Mouse (Mus musculus) retina, adult 2 months (tissue): ENCODE measurements around the gene Srgn.
"Not testable (repeated sequence)": the region's sequence is repeated elsewhere in the genome, so short reads cannot be mapped to it uniquely, and the experiment has no call there.

Experiments used
- DNase-seq: peaks from one replicate; pipeline ENCODE4 v3.0.0-alpha.2; 2012; ENCODE audit warnings: low read depth, low spot score

Gene Srgn

DNA sequence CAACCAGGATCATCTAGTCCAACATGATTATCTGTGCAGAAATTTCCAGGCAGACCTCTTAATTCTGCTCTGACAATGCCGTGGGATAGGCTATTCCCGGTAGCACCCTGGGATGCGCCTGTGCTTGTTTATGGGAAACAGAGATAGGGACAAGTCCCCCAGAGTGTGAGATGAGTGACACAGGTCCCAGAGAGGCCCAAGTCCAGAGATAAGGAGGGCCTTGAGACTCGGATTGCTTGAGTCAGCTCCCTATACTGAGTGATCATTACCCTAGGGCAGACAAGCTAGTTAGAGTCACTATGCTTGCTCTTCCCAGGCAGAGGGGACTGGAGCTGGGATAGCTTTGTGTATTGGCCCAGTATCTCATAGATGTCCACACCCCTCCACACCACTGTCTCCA, 5.5 kb downstream of the Srgn start:
- DNase-seq = no peak

GRCm38 (mm10) chr10:62520911-62521310, 6.3 kb downstream of the Srgn start:
- DNase-seq = no peak

- no peak for DNase-seq
Observed at GRCm38 (mm10) chr10:62517511-62517910, 9.7 kb downstream of the Srgn start.

DNA sequence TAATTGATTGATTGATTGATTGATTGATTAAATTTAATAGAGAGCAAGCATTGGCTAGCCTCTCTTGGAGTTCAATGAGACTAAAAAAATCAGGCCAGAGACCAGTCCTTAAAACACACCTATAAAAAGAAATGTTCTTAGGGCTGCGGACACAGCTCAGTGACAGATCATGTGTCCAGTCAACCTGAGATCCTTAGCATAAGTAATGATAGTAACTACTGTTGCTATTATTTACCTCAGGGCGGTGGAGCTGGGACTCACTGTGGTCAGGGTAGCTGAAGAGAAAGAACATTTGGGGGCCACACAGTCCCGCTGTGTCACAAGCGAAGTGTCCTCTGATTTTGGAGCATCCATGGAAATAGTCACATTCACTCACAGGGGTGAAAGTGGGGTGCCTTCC, 14.4 kb downstream of the Srgn start:
- no peak for DNase-seq

DNA sequence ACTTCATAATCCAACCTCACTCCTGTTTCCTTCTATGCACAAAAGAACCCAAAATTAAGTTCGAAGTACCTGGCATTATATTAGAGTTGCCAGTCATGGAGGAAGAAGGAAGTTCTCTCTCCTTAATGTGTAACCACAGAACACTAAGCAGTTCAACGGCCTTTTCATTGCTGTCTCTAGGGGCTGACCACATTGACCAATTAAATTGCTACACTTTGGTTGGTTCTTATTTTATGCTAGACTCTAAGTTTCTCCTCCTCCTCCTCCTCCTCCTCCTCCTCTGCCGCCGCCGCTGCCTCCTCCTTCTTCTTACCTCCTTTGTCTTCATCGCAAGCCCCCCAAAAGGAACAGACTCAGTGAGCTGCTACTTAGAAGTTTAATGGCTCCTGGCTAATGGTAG, 15.7 kb downstream of the Srgn start:
- no peak for DNase-seq

DNA sequence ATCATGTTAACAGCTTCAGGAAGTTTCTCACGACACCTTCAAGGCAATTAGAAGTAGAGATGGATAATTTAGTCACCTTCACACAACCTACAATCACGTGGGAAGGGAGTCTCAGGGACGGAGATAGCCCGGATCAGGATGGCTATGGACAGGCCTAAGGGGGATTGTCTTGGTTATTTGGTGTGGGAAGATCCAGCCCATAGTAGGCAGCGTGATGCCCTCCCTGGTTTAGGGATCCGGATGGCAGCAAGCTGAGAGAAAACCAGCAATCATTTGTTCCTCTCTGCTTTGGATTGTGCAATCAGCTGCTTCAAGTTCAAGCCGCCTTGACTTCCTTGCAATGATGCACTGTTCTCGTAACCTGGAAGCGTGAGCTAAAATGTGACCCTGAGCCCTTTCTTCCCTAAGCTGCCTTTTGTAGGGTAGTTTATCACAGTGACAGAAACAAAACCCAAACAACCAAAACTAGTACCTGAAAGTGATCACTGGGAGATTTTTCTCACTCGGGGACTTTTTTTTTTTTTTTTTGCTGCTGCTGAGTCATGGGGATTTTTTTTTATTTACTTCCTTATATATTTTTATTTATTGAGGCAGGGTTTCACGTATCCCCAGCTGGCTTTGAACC, 18.1 kb downstream of the Srgn start:
- DNase-seq = no peak

DNA sequence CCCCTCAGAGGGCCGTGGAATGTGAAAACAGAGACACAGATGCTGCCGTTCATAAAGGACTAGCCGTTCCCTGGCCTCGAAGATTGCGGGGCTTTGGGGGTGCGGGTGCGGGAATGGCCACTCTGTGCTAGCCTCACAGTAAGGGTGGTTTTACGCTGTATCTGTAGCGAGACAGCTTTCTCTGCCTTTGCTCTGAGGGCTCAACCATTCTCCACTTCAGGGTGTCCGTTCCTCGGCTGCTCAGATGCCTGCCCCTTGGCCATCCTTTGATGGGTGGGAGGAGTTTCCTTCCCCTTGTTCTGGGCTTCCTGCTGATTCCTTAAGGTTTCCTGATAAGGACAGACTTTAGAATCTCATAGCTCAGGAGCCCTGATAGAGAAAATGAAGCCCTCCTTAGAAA, 18.8 kb downstream of the Srgn start:
- no peak for DNase-seq

GRCm38 (mm10) chr10:62507591-62508308, 19.5 kb downstream of the Srgn start:
- no peak for DNase-seq

DNA sequence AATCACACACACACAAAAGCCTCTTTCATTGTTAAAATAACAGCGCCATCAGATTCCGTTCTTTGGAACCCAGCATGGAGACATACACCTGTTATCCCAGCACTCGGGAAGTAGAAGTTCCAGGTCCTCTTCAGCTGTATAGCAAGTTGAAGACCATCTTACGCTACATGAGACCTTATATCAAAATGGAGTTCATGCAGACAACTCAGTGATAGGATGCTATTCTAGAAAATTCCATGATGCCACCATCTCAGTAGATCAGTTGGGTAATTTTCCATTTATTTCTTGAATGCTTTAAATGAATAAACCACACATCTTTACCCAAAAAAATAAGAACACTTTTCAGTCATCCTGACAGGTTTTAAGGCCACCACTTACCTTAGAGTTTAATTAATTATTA, 20.2 kb downstream of the Srgn start:
- no peak for DNase-seq

DNA sequence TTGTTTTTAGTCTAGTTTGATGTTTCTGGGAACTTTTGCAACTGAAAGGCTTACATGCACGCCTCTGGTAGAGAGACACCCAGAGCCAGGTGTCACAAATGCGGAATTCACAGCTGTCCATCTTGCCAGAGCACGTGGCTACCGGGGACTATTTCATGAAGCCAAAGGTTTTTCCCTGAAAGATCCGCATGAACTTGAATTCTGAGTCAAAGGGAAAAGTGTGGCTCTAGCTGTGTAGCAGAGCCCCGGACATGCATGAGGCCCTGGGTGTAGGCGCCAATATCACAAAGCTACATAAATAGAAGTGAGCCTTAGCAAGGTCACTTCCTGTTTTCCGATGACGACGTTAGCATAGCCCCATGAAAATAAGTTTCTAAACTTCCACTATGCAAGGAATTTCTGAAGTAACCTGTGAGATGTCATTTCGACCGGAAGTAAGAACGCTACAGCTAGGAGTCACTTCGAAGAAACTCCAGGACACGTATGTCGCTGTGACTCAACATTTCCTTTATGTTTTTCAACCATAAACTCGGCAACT, 21.2 kb downstream of the Srgn start:
- no peak for DNase-seq

DNA sequence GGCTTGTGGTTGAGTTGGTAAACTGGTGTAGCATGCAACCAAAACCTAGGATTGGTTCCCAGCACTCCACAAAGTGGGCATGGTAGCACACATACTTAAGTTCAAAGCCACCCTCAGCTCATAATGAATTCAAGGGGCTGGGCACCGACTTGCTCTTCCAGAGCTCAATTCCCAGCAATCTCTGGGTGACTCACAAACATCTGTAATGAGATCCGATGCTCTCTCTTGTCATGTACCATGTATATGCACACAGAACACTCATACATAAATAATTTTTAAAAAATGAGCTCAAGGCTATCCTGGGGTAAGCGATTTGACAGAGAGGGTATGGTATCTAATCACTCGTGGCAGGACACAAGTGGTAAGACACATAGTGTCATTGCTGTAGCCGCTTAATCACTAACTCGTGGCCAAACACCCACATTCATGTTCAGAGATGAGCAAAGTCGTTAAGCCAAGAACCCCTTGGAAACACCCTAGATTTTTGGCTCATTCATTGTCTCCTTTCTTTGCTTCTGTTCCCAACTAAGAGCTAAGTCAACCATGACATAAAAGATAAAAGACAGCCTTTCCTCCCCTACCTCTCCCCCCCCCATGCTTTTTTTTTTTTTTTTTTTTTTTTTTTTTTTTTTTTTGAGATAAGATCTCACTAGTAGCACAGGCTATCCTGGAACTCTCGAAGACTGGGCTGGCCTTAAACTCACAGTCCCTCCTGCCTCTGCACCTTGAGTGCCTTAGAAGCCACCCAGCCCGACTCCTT, 21.8 kb downstream of the Srgn start:
- no peak for DNase-seq

DNA sequence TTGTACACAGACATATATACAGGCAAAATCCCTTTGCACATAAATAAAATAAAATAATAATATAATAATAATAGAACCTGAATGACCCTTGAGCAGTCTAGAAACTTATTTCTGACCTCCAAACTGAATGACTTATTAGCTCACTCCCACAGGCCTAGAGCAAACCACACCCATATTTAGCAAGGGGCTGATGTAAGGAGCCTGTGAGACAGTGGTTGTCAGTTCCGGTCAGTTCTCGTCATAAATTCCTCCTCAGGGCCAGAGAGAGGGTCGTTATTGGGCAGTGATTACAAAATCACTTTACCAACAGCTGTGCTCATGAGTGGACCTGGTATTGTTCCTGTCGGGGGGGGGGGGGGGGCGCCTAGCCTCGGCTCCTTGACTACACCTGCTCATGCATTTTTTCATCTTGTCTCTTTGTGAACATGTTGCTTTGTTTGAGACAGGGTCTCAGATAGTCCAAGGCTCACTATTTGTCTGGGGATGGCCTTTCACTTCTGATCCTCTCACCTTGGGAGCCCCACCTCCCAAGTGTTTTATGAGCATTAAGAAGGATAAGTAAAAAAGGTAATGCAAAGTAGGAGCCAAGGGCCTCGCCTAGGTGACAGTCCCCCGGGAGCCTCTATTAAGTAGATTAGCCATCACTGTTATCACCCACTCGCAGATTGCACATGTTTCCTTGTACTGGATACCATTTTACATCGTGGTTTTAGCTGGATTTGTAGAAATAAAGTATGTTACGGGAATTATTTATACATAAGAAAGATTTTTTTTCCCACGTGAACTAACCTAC, 23.2 kb downstream of the Srgn start:
- DNase-seq = no peak

DNA sequence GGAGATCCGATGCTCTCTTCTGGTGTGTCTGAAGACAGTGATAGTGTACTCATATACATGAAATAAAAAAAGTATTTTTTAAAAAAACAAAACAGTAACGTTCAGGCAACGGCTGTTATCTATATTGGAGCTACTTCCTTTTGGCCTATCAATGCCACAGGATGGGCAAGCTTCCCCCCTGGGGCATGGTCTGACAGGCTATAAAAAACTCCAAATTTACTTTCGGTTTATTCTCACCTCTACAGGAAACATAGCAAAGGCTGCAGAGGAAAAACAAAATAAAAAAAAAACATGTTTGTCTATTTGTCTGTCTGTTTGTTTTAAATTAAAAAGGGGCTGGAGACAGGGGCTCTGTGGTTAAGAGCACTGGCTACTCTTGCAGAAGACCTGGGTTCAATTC, 23.9 kb downstream of the Srgn start:
- DNase-seq = no peak

DNA sequence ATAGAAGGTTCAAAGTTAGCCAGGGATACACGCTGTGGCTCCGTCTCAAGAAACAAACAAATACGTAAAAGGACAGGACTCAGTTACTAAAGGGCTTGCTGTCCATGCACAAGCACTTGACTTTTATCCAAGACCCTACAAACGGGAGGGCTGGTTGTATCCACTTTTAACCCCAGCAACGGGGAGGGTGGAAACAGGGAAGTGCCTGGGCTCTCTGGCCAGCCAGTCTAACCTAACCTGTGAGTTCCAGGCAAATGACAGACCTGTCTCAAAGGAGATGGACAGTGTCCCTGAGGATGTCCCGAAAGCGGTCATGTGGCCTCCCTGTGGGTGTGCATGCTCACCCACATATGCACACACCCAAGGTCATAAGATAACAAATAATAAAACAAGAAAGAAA, 25.3 kb downstream of the Srgn start:
- DNase-seq = no peak

DNA sequence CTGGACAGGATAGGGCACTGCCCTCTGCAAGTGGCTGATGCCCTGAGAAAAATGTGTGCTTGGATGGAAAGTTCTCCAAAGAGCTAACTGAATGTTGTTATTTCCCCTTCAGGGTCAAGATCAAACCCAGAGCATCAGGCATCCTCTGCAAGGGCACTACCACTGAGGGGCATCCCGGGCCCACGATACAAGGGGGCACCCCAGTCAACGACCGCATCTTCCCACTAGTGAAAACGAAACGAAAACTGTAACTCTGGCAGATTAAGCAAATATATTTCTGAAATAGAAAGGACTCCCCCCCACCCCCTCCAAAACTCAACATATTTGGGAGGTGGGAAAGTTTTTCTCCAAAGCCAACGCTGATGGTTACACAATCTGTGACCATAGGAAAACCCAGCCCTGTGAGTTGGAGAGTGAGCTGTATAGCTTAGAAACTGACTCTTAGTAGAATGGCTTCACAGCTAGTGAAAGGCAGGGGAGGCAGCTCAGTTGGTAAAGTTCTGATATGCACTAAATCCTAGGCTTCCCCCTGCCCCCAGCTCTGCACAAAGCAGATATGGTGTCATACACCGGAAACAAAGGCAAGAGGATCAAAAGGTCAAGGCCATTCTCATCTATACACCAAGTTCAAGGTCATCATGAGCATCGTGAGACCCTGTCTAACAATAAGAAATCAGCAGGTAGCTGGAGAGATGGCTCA, 26.2 kb downstream of the Srgn start:
- DNase-seq = no peak

- DNase-seq = peak; percentile 40
Observed at GRCm38 (mm10) chr10:62500088-62500915, 26.9 kb downstream of the Srgn start.

DNA sequence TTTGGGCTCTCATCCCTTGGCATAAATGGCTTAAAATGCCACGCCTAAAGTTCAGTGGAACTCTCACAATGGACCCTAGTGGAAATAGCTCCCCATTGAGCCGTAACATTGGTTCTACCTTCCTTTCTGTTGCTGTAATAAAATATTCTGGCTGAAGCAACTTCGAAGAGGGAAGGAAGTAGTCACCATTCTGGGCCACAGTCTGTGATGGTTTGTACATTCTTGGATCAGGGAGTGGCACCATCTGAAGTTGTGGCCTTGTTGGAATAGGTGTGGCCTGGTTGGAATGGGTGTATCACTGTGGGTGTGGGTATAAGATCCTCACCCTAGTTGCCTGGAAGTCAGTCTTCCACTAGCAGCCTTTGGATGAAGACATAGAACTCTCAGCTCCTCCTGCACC, 35.6 kb downstream of the Srgn start:
- DNase-seq = not testable (repeated sequence)

DNA sequence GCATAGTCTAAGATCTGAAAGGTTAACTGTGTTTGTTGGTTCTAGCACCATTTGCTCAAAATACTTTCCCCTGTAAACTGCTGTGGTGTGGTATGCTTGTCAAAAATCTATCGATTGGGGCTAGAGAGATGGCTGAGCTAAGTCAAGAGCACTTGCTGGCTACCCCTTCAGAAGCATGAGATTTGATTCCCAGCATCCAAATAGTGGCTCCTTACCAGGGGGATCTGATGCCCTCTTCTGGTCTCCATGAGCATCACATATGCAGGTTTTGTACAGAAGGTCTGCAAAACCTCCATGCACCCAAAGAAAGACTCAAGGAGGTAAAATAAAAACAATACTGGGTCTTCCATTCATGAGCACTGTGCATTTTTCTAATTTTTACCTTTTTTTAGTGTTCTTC, 39.0 kb downstream of the Srgn start:
- peak; percentile 8 for DNase-seq

- peak; percentile 98 for DNase-seq
Observed at GRCm38 (mm10) chr10:62486618-62487415, 40.4 kb downstream of the Srgn start, which contains the start of gene Vps26a. Gene Vps26a (minus strand): TSS chr10:62486805.
